Mouse (Mus musculus) thymus, adult 2 months (tissue): ENCODE measurements around the gene Gm28047.

Experiments
- CTCF ChIP-seq: fragments of 200-500 bp; IDR thresholded peaks from 2 replicates; pipeline ENCODE4 v1.5.1; 2012; ENCODE audit warnings: mild to moderate bottlenecking, control low read depth, low read length, moderate library complexity, borderline replicate concordance; ENCODE audit not compliant: control insufficient read depth, poor library complexity, insufficient read depth; ENCODE audit errors: extremely low read depth
- POLR2A ChIP-seq: fragments of 200-500 bp; IDR thresholded peaks from 2 replicates; pipeline ENCODE4 v1.6.1; 2012; ENCODE audit warnings: mild to moderate bottlenecking, low read length, control low read depth, moderate library complexity; ENCODE audit not compliant: control insufficient read depth, poor library complexity, insufficient read depth; ENCODE audit errors: extremely low read depth

- TF ChIP-seq CTCF = 0 out of 2 replicates have a peak, but pooled peaks have one; percentile 6
- no peak for TF ChIP-seq POLR2A
Observed at GRCm38 (mm10) chr15:102516728-102517404, 108.0 kb downstream of the Gm28047 start, which contains the start of gene Map3k12.
